Comparison of ENCODE assay signal across 24 mouse cellular contexts in the genomic region with DNA sequence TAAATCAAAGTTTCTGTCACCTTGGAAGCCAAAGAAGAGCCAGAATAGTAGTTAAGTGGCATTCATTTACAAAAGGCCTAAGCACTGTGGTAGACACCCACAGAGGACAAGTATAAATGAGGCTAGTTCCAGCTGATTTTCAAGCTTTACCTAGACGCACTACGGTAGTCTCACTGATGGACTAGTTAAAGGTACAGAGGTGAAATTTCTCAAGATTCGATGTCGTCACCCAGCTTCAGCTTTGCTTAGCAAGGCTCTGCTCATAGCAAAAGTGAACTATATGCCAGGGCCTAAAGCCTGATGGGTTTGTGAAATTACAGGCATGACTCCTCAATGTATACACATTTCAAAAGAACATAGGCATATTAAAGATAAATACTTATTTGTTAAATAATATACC. TPM values are rescaled to one million over a fixed set of nuclear protein-coding genes. Genes with fewer than 3 reads are reported as not detected.
"Had no signal": no experiment of that assay in that cellular context is flagged by ENCODE, and none has a peak within 500 bp of the region (broad histone marks: within the 10 kb centered on the region; RNA-seq: fewer than 3 reads in every experiment).

No protein-coding gene starts in this region.

- ATAC-seq: lung, postnatal 0 days; midbrain, embryonic 13.5 days; midbrain, embryonic 15.5 days had no signal

- H3K9me3 ChIP-seq: lung, embryonic 15.5 days; megakaryocyte, embryonic 14.5 days; midbrain, embryonic 13.5 days; midbrain, embryonic 15.5 days; neural tube, embryonic 12.5 days; stomach, embryonic 15.5 days had no signal

- H3K27ac ChIP-seq: lung, embryonic 15.5 days; macrophage; midbrain, embryonic 13.5 days; midbrain, embryonic 15.5 days; neural tube, embryonic 12.5 days; stomach, embryonic 15.5 days; stomach, postnatal 0 days had no signal

- DNase-seq: lung, postnatal 14 days; lung, postnatal 36 days; right cerebral cortex, postnatal 14 days; thymus, adult 2 months; thymus, postnatal 25 days; thymus, postnatal 4 days had no signal

- H3K4me1 ChIP-seq: lung, embryonic 15.5 days; megakaryocyte, embryonic 14.5 days; stomach, embryonic 15.5 days had no signal

- H3K36me3 ChIP-seq: lung, embryonic 15.5 days; midbrain, embryonic 13.5 days; midbrain, embryonic 15.5 days; neural tube, embryonic 12.5 days; stomach, embryonic 15.5 days had no signal

- H3K27me3 ChIP-seq: lung, embryonic 15.5 days; megakaryocyte, embryonic 14.5 days; midbrain, embryonic 13.5 days; midbrain, embryonic 15.5 days; neural tube, embryonic 12.5 days; stomach, embryonic 15.5 days had no signal

- H3K4me3 ChIP-seq: lung, embryonic 15.5 days; megakaryocyte, embryonic 14.5 days; midbrain, embryonic 13.5 days; midbrain, embryonic 15.5 days; neural tube, embryonic 12.5 days; stomach, embryonic 15.5 days had no signal

- H3K4me2 ChIP-seq: lung, embryonic 15.5 days; midbrain, embryonic 11.5 days; midbrain, embryonic 13.5 days; midbrain, embryonic 15.5 days; neural tube, embryonic 12.5 days; stomach, embryonic 15.5 days had no signal

- H3K9ac ChIP-seq: lung, embryonic 15.5 days; midbrain, embryonic 13.5 days; midbrain, embryonic 15.5 days; neural tube, embryonic 12.5 days; stomach, embryonic 15.5 days had no signal

RNA-seq across cellular contexts. Expression of a gene that starts 55.4 kb away (rescaled TPM):
- total RNA-seq: megakaryocyte progenitor cell, adult 5-6 weeks; midbrain, postnatal 0 days; monocyte, adult 5-6 weeks; neutrophil, adult 5-6 weeks had no signal
- polyA plus RNA-seq: lung, embryonic 15.5 days; lung, postnatal 0 days; macrophage; midbrain, embryonic 11.5 days; midbrain, embryonic 13.5 days; midbrain, embryonic 15.5 days; midbrain, postnatal 0 days; neural tube, embryonic 12.5 days; neural tube, embryonic 14.5 days; spleen, adult 2 months; stomach, embryonic 15.5 days; stomach, postnatal 0 days; testis, adult 2 months; thymus, adult 2 months; urinary bladder, adult 2 months had no signal
